In genomic region chr11:71018416-71019200, GRCm38 (mm10) we compare ENCODE assay signal across 9 mouse cellular contexts. TPM values are rescaled to one million over a fixed set of nuclear protein-coding genes. Genes with fewer than 3 reads are reported as not detected.
DNase-seq lines count a peak whose midpoint lies in the region; ATAC-seq and TF ChIP-seq lines count a peak whose summit lies in the region.
"Had no signal": no experiment of that assay in that cellular context is flagged by ENCODE, and none has a peak within 500 bp of the region (broad histone marks: within the 10 kb centered on the region; RNA-seq: fewer than 3 reads in every experiment).

No protein-coding gene starts in this region.

- H3K9ac ChIP-seq in kidney, embryonic 16.5 days (replicated peaks; ENCODE audit: low read length): peak overlapping the region; percentile 93
- peak overlapping the region; percentile 76 for H3K9ac ChIP-seq in midbrain, embryonic 11.5 days (ENCODE audit: low read length)

- peaks cover 28% of the 10 kb centered on the region for H3K4me1 ChIP-seq in kidney, embryonic 16.5 days (ENCODE audit: insufficient read depth, low read length)
- H3K4me1 ChIP-seq in midbrain, embryonic 11.5 days (ENCODE audit: control insufficient read depth, insufficient read depth, low read length): peaks cover 19% of the 10 kb centered on the region

- peak overlapping the region; percentile 79 for H3K4me2 ChIP-seq in kidney, embryonic 16.5 days (replicated peaks; ENCODE audit: low read depth, low read length)
- H3K4me2 ChIP-seq in midbrain, embryonic 11.5 days: peak overlapping the region; percentile 87

- no peak for DNase-seq in kidney, postnatal 36 days
- DNase-seq in Patski (ENCODE audit: low read depth, low spot score): no peak
- DNase-seq in forelimb bud, embryonic 11.5 days (ENCODE audit: low read depth, low spot score): peak; percentile 10
- DNase-seq in midbrain, embryonic 11.5 days (ENCODE audit: low spot score, missing footprints): no peak
- DNase-seq in spleen, postnatal 36 days (ENCODE audit: low spot score in 2 of 2): no peak
- no peak for DNase-seq in thymus, postnatal 4 days
- no peak for DNase-seq in gastrocnemius, adult 18-20 months (ENCODE audit: low spot score)

- H3K27me3 ChIP-seq in kidney, embryonic 16.5 days (ENCODE audit: insufficient read depth, low read length): no peaks in the 10 kb centered on the region
- H3K27me3 ChIP-seq in Patski: no peaks in the 10 kb centered on the region
- H3K27me3 ChIP-seq in midbrain, embryonic 11.5 days (ENCODE audit: control insufficient read depth, insufficient read depth, low read length): no peaks in the 10 kb centered on the region

- H3K4me3 ChIP-seq in kidney, embryonic 16.5 days (ENCODE audit: low read length): peak overlapping the region; percentile 94
- peak overlapping the region; percentile 58 for H3K4me3 ChIP-seq in midbrain, embryonic 11.5 days (ENCODE audit: low read depth, low read length)

- TF ChIP-seq CTCF in Patski (IDR thresholded peaks at IDR 0.05): no peak

- peaks cover 6% of the 10 kb centered on the region for H3K36me3 ChIP-seq in kidney, embryonic 16.5 days (ENCODE audit: insufficient read depth, low read length)
- no peaks in the 10 kb centered on the region; the same call in 1 of the 2 replicates for H3K36me3 ChIP-seq in midbrain, embryonic 11.5 days (ENCODE audit: control insufficient read depth, insufficient read depth, low read length)

- CTCF ChIA-PET in Patski (lab: Charles Lee): interaction anchor here (1.3 to 2.0 kb wide), 3 partner anchors 11 to 36 kb away, joined by 3 to 5 read pairs (median 4); partner anchors contain the start of gene C1qbp

- POLR2A ChIA-PET in Patski (lab: Charles Lee): interaction anchor here (1.0 to 1.5 kb wide), 2 partner anchors 14 to 24 kb away, joined by 4 to 5 read pairs; partner anchors contain the start of gene Dhx33

- in situ Hi-C loops in Patski (cut with MboI; ENCODE audit: low pct_unique_long_range_greater_than_20kb): loop anchor here (25.0 kb wide), 1 partner anchor 1019 kb away; the partner anchor contains the start of genes Aipl1 and Pimreg

- ATAC-seq in kidney, embryonic 16.5 days (ENCODE audit: low FRiP score, low TSS enrichment): peak; percentile 37
- peak; percentile 4 for ATAC-seq in Patski
- peak; percentile 53 for ATAC-seq in midbrain, embryonic 11.5 days (ENCODE audit: low FRiP score)

- no peaks in the 10 kb centered on the region for H3K9me3 ChIP-seq in kidney, embryonic 16.5 days (ENCODE audit: low read length)
- H3K9me3 ChIP-seq in midbrain, embryonic 11.5 days (ENCODE audit: control insufficient read depth, low read length): no peaks in the 10 kb centered on the region

- WGBS in kidney, embryonic 16.5 days: 5% methylated on average over 28 of the region's 28 CpGs
- WGBS in midbrain, embryonic 11.5 days: 7% methylated on average over 28 of the region's 28 CpGs

- peak overlapping the region; percentile 83 for H3K27ac ChIP-seq in kidney, embryonic 16.5 days (ENCODE audit: low read length)
- H3K27ac ChIP-seq in midbrain, embryonic 11.5 days (ENCODE audit: low read depth, low read length): no peak overlapping the region

RNA-seq across cellular contexts. Expression of gene Mis12, which starts 0.8 kb away (rescaled TPM):
- polyA plus RNA-seq in kidney, embryonic 16.5 days (2015; fragmentation: Nextera tagmentation; extraction: Ambion mirVana): 44.8 and 45.2 TPM in 2 replicates
- polyA plus RNA-seq in Patski (2021): 30.3 TPM
- 56.8 and 57.5 TPM in 2 replicates for polyA plus RNA-seq in midbrain, embryonic 11.5 days (2014; fragmentation: Nextera tagmentation; extraction: Ambion mirVana)
- total RNA-seq in gastrocnemius, adult 18-20 months (2021): 1 to 10 TPM; 5.0 to 6.7 TPM

RNA-seq across cellular contexts. Expression of gene Derl2, which starts 1.0 kb away (rescaled TPM):
- 41.9 and 48.6 TPM in 2 replicates for polyA plus RNA-seq in kidney, embryonic 16.5 days (2015; fragmentation: Nextera tagmentation; extraction: Ambion mirVana)
- 35.1 TPM for polyA plus RNA-seq in Patski (2021)
- polyA plus RNA-seq in midbrain, embryonic 11.5 days (2014; fragmentation: Nextera tagmentation; extraction: Ambion mirVana): 42.0 and 45.3 TPM in 2 replicates
- 10 to 100 TPM; 14.2 TPM for total RNA-seq in gastrocnemius, adult 18-20 months (2021)

RNA-seq across cellular contexts. Expression of gene Dhx33, which starts 14.4 kb away (rescaled TPM):
- polyA plus RNA-seq in kidney, embryonic 16.5 days (2015; fragmentation: Nextera tagmentation; extraction: Ambion mirVana): 23.9 TPM in 2 replicates
- 20.9 TPM for polyA plus RNA-seq in Patski (2021)
- 15.9 and 16.5 TPM in 2 replicates for polyA plus RNA-seq in midbrain, embryonic 11.5 days (2014; fragmentation: Nextera tagmentation; extraction: Ambion mirVana)
- 1 to 10 TPM; 6.1 to 7.6 TPM for total RNA-seq in gastrocnemius, adult 18-20 months (2021)

RNA-seq across cellular contexts. Expression of gene 6330403K07Rik, which starts 14.7 kb away (rescaled TPM):
- 56.7 and 59.7 TPM in 2 replicates for polyA plus RNA-seq in kidney, embryonic 16.5 days (2015; fragmentation: Nextera tagmentation; extraction: Ambion mirVana)
- 0.41 TPM for polyA plus RNA-seq in Patski (2021)
- 114 TPM in 2 replicates for polyA plus RNA-seq in midbrain, embryonic 11.5 days (2014; fragmentation: Nextera tagmentation; extraction: Ambion mirVana)
- total RNA-seq in gastrocnemius, adult 18-20 months (2021): under 1 TPM in 1 of 2 experiments, not detected in 1; 0.16 TPM
- total RNA-seq: neutrophil, adult 5-6 weeks had no signal

RNA-seq across cellular contexts. Expression of gene C1qbp, which starts 35.8 kb away (rescaled TPM):
- 277 and 287 TPM in 2 replicates for polyA plus RNA-seq in kidney, embryonic 16.5 days (2015; fragmentation: Nextera tagmentation; extraction: Ambion mirVana)
- 248 TPM for polyA plus RNA-seq in Patski (2021)
- 246 and 255 TPM in 2 replicates for polyA plus RNA-seq in midbrain, embryonic 11.5 days (2014; fragmentation: Nextera tagmentation; extraction: Ambion mirVana)
- total RNA-seq in gastrocnemius, adult 18-20 months (2021): 100 to 1,000 TPM; 120 TPM
